Mouse (Mus musculus): ENCODE measurements around the gene Fyn.

Gene Fyn

DNA sequence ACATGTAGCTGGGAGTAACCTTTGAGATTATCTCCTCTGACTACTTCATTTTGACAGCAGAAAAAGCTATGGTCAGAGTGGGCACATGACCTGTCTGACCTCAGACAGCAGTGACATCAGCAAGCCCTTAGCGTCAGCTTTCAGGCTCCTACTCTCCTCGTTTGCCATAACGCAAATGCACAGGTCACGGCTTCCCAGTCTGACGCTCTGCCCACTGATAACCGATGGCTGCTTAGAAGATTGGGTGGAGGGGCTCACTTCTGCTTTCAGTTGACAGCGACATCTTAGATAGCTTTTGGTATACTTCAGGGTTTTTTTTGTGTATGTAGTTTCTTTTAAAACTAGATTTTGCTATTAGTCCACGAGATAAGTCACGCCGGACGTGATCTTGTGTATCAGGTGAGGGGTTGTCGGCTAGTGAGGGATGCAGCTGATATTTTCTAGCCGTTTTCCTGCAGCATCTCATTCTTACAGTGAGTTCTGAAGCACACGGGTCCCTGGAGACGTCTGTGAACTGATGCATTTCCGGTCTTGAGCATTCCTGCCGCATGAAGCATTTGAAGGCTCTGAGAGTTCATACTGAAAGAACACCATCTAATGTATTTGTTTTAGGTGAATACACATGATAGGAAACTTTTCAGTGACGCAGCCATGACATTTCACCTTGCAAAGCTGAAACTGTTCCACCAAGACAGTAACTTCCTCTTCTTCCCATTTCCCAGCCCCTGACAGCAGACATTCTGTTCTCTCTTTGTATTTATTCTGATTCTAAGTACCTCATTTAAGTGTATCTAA lies 44.4 kb downstream of the Fyn start:
- no peak for DNase-seq (ENCODE audit: low spot score)

DNA sequence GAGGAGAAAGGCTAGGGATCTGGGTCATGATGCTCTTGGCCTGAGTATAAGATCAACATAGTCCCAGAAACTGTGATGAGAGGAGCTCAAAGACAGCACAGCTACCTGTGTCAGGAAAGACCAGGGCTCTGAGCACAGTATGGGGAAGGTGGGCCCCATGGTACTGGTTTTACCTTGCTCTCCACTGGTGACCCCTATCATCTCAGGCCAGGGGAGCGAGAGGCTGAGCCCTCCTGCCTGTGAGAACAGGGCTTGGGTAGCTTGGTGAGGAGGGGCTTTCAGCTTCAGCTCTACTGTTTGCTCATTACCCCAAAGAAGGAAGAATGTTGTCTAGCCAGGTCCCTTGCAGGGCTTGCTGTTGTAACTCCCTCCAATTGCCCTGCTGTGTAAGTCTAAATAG lies 45.4 kb downstream of the Fyn start:
- DNase-seq (ENCODE audit: low spot score), result no peak

GRCm38 (mm10) chr10:39415586-39415985 lies 46.9 kb downstream of the Fyn start:
- DNase-seq (ENCODE audit: low spot score), result no peak

GRCm38 (mm10) chr10:39417611-39418010 lies 49.0 kb downstream of the Fyn start:
- no peak for DNase-seq (ENCODE audit: low spot score)

DNA sequence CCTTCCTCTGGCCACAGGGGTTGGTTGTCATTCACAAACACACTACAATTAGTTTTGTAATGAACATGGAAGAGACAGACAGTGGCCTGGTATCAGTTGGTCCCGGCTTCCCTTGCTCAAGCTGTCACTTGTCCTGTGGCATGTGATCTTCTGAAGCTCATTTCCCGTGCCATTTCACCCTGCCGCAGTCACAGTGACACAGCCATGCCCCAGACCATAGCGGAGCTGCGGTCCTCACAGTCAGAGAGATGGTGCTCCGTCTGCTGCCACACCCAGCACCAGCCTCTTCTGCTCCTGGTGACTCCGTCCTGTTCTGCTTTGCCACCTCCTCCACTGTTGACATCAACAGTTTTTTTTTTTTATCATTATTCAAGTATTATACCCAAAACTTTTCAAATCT lies 49.7 kb downstream of the Fyn start:
- no peak for DNase-seq (ENCODE audit: low spot score)

- DNase-seq (ENCODE audit: low spot score), result no peak
Measured at GRCm38 (mm10) chr10:39420842-39421617, 52.4 kb downstream of the Fyn start.

GRCm38 (mm10) chr10:39421772-39422171 lies 53.1 kb downstream of the Fyn start:
- DNase-seq (ENCODE audit: low spot score), result no peak

GRCm38 (mm10) chr10:39424643-39425042 lies 56.0 kb downstream of the Fyn start:
- no peak for DNase-seq (ENCODE audit: low spot score)

GRCm38 (mm10) chr10:39426033-39426432 lies 57.4 kb downstream of the Fyn start:
- no peak for DNase-seq (ENCODE audit: low spot score)

DNA sequence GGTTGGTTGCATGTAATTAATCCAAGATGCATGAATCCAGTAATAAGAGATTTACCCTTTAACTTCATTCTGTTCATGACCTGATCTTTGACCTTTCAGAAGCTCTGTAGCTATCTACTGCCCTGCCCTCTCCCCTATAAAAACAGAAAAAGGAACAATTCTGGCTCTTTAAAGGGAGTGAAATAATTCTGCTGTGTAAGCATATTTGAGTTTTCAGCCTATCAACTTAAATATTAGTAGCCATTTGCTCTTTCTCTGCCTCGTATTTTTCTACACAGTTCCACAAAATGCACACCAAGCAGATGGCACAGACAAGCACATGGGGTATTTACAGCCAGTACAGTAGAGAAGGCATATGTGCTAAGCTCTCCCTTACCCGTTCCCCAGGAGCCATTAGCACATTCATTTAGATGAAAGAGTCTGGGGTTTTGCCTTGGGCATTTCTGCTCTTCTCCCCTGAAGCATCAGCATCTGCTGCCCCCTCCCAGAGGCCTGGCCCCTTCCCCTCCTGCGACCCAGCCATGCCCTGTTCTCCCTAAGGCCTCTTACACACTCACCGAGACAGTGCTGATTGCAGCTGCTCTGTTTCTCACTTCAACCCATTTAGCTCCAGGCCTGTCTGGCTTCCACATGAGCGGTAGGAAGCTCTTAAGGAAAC lies 58.3 kb downstream of the Fyn start:
- no peak for DNase-seq (ENCODE audit: low spot score)

DNA sequence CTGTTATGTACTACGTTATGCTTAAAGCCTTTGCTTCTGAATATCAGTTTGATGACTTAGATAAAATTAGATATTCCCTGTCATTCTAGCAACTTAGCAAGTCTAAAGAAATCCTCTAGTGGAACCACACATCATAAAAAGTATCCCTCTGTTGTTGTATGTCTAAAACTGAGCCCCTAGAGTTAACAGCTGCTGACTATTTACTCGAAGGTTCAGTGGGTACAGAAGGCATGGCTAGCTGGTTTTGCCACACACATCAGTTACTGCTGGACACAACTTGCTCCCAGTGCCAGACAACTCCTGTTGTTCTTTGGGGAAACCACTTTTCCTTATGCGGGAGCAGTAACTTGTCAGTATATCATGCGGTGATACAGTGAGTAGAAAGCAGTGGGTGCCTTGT lies 61.0 kb downstream of the Fyn start:
- no peak for DNase-seq (ENCODE audit: low spot score)

DNA sequence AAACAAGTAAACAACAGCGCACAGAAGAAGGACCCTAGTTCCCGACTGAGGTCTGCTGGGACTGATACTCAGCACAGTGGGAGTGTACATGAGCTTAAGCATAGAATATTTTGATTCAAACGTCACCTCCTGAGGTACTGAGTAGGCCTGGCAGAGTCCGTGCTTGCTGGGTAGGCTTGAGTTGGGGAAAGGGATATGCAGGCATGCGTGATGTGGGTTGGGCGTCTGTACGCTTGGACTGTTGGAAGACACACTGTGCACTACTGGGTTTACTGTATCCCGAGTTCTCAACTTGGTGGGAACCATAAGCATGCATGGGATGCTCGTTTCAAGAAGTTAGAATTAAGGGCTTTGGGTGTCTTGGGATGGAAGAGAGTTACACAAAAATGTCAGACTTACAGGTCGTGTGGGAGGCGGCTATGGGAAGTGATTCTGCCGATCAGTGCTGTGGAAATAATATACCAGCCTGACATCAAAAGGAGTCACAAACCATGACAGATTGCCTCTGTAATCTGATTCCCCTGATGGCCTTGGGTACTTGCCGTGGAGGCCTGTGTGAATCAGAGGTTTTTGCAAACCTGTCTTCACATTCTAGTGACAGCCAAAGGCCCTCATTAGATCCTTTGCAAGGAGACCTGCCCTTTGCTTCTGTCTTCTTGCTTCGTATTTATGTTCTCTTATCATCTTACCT lies 61.6 kb downstream of the Fyn start:
- no peak for DNase-seq (ENCODE audit: low spot score)

DNA sequence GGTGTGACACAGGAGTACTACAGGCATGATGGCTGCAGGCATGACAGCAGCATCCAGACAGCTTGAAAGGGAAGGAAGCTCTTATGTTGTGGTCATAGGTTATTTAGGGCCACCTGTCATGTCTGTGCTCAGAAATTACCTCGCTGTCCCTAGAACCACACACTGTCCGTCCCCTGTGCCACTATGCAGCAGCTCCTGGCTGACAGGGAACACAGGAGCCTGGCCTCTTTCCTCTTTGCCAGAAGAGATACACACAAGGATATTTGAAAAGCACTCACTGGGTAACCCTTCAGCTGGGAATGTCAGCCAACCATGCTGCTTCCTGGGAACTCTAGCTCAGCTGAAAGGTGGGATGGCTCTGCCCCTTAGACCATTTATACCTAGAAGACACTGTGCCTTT lies 62.6 kb downstream of the Fyn start:
- no peak for DNase-seq (ENCODE audit: low spot score)

DNA sequence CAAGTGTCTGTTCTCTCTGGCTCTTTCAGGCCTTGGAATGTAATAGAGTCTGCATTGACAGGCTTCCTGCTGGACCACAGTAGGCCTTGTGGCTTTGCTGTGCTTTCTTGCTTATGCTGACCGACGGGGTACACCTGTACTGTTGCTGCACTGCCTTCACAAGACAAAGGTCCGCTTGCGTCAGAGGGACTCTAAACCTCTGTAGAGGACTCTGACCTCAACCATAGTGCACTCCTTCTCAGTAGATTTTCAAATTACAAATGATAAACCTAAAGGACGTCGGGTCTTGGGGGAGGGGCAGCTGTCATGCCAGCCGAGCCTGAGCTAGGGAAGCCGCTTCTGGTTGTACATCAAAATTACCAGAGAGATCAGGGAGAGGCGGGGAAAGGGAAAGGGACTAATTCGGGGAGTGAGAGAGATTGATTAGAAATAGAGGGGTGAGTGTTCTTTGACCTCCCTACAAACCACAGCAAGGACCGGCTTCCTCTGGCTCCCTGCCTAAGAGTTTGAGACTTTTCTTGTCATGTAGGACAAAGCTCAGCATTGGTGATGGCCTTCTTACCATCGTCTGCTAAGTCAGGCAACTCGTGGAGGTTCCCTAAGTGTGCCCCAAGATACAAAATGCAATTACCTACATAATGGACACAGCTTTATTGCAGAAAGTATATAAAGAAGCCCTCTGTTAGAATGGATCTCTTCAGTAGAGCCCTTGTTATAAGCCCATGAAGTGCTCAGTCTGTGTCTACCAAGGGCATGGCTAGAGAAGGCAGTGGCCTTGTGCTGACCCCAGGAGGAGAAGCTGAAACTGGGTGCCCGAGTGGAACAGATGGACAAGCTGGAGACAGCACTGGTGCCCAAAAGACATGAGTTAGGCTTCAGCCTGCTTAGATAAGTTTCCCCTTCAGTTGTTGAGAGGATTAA lies 64.3 kb downstream of the Fyn start:
- DNase-seq (ENCODE audit: low spot score), result no peak

GRCm38 (mm10) chr10:39433893-39434292 lies 65.2 kb downstream of the Fyn start:
- DNase-seq (ENCODE audit: low spot score), result no peak

DNA sequence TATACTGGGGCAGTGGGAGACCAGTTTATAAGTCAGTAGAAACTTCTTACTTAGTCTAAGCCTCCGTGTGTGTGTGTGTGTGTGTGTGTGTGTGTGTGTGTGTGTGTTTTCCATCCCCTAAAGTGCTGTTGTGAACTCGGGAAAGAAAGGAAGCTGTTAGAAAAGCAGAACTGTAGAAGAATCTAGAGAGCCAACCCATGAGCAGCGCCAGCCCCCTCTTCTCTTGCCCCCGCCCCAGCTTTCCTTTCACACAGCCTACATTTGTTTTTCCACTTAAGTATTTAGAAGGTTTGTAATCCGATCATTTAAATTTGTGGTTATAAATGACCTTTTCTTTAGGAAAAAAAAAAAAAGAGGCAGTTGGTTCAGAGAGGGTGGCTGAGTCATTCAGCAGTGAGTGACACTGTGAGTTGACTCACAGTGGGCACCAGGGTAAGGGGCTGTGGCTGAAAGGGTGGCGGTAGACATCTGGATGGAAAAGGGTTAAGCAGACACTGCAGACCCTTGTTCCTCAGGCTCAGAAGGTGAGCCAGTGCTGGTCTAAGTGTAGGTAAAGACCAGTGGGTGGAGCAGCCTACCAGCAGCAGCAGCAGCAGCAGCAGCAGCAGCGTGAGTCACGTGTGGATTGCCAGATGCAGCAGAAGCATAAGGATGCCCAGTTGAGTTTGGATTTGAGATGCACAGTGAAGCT lies 66.2 kb downstream of the Fyn start:
- no peak for DNase-seq (ENCODE audit: low spot score)

DNA sequence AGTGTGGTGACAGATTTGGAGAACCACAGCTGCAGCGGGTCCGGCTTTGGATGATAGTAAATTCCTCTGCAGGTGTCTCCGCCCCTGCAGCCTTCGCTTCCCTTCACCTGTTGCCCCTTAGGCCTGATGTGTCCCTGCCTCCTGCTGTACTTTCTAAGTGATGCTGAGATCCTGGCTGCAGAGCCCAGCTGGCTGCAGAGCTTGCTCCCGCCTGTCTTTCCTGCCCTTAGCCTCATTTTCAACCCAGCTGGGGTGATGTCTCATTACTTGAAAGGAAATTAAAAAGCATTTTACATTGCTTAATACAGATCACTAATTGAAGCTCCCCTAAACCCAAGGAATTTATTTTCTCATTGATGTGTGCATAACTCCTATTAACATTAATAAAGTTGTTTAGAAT lies 70.2 kb downstream of the Fyn start:
- DNase-seq (ENCODE audit: low spot score), result no peak

DNA sequence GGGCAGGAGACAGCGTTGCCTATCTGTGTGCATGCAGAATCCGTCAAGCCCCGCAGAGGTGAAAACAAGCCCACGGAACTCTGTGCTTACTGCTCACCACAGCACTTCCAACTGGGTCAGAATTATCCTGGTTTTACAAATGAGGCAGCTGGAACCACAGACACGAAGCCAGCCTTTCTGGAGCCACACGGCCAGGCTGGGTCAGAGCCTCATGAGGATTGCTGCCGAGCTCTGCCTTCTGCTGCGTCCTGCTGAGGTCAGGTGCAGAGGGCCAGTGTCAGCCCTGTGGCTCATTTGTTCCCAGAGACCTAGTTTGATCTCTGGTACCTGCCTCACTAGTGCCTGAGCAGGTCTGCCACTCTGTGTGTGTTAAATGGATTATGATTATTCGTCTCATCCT lies 71.9 kb downstream of the Fyn start:
- no peak for DNase-seq (ENCODE audit: low spot score)

DNA sequence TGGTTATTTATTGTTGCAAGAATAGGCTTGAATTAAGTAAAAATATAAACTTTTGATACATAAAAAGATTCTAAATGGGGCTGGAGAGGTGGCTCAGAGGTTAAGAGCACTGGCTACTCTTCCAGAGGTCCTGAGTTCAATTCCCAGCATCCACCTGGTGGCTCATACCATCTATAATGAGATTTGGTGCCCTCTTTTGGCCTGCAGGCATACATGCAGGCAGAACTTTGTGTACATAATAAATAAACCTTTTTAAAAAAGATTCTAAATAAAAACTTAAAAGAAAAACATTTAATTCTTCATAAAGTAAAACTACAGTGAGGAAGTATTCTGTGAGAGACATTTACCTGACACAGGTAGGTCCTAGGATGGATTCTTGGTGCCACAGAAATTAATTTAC lies 73.0 kb downstream of the Fyn start:
- DNase-seq (ENCODE audit: low spot score), result no peak

DNA sequence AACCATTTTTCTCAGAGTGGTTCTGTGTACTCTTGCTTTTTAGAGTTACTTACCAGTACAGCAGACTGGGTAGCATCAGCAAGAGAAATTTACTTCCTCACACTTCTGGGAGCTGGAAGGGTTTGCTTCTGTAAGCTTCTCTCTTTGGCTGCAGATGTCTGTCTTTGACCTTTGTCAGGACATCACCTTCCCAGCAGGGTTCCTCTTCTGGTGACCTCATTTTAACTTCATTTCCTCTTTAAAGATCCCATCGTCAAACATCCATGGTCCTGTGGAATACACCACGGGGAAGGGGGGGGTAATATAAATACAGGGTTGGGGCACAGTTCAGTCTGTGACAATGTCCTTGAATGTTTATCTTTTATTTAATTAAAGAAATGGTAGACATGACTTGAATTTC lies 74.5 kb downstream of the Fyn start:
- no peak for DNase-seq (ENCODE audit: low spot score)

DNA sequence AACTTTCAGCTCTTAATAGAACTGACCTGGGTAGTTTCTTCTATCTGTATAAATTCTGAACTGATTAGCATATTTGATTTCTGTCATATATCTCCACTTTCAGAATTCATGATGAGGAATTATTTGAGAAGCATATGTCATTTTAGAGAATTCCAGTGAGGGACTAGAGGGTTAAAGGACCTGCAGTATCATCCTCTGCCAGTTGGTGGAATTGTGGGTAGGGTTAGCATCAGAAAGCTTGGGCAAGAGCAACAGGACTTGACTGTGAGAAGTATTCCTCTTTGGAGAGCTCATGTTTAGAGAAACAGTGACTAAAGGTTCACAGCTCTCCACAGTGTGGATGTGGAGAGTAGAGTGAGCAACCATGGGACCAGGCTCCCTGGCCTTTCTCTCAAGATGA lies 75.3 kb downstream of the Fyn start:
- no peak for DNase-seq (ENCODE audit: low spot score)

All from ovary, postnatal 14 days (tissue).